ENCODE assay signal across 8 mouse cellular contexts in genomic region chr10:81559163-81559626, GRCm38 (mm10). TPM values are rescaled to one million over a fixed set of nuclear protein-coding genes. Genes with fewer than 3 reads are reported as not detected.
DNase-seq lines count a peak whose midpoint lies in the region; ATAC-seq lines count a peak whose summit lies in the region.

Gene Aes (plus strand): TSS chr10:81559488.

- H3K27me3 ChIP-seq in hindbrain, embryonic 12.5 days, result peaks cover 8% of the 10 kb centered on the region; the same call in 1 of the 2 replicates

- H3K9ac ChIP-seq in hindbrain, embryonic 12.5 days, result peak within 1 kb of the TSS; percentile 92

- peak; percentile 80 for DNase-seq in NIH3T3 (ENCODE audit: low read depth)
- peak; percentile 82 for DNase-seq in cerebellum, adult 8-10 months
- peak; percentile 67 to 68 for DNase-seq in frontal cortex, postnatal 36 days (ENCODE audit: low spot score in 2 of 2)
- DNase-seq in layer of hippocampus, postnatal 36 days, result peak; percentile 74 to 75
- peak; percentile 87 for DNase-seq in lung, postnatal 36 days
- peak; percentile 82 to 83 for DNase-seq in right cerebral cortex, postnatal 10 days (ENCODE audit: low spot score in 2 of 2)
- peak; percentile 78 to 82 for DNase-seq in urinary bladder, postnatal 4 days (ENCODE audit: low spot score in 2 of 2)

- ATAC-seq in hindbrain, embryonic 12.5 days (ENCODE audit: low FRiP score), result peak; percentile 62

- H3K27ac ChIP-seq in hindbrain, embryonic 12.5 days, result peak within 1 kb of the TSS; percentile 88

- H3K4me2 ChIP-seq in hindbrain, embryonic 12.5 days (replicated peaks), result peak within 1 kb of the TSS; percentile 91

- H3K9me3 ChIP-seq in hindbrain, embryonic 12.5 days (replicated peaks), result no peaks in the 10 kb centered on the region

- peaks cover 36% of the 10 kb centered on the region for H3K4me1 ChIP-seq in hindbrain, embryonic 12.5 days

- H3K36me3 ChIP-seq in hindbrain, embryonic 12.5 days, result peaks cover 10% of the 10 kb centered on the region; the same call in 1 of the 2 replicates

- 0% methylated on average over 12 of the region's 53 CpGs for WGBS in hindbrain, embryonic 12.5 days

- H3K4me3 ChIP-seq in hindbrain, embryonic 12.5 days, result peak within 1 kb of the TSS; percentile 65

RNA-seq across cellular contexts. Expression of gene Aes, which starts in this region (rescaled TPM):
- 476 and 504 TPM in 2 replicates for polyA plus RNA-seq in hindbrain, embryonic 12.5 days (2016; fragmentation: Nextera tagmentation; extraction: Ambion mirVana)
- total RNA-seq in layer of hippocampus, postnatal 36 days (2021), result 100 to 1,000 TPM; 667 to 720 TPM

Comparison
In these comparisons a context has a peak if more than half of its experiments do, and no peak if none do; other contexts are left out.
1. Peak in every context shown above with its lines: DNase-seq, ATAC-seq, H3K4me3 ChIP-seq and H3K27ac ChIP-seq.